Mouse (Mus musculus): ENCODE results near the gene Ptpru.
A peak's percentile ranks its signal among the peaks of the same experiment; 100 is the strongest.

Gene Ptpru

GRCm38 (mm10) chr4:131781023-131781422 lies 57.1 kb downstream of the Ptpru start:
- no peak for DNase-seq (ENCODE audit: low spot score)

DNA sequence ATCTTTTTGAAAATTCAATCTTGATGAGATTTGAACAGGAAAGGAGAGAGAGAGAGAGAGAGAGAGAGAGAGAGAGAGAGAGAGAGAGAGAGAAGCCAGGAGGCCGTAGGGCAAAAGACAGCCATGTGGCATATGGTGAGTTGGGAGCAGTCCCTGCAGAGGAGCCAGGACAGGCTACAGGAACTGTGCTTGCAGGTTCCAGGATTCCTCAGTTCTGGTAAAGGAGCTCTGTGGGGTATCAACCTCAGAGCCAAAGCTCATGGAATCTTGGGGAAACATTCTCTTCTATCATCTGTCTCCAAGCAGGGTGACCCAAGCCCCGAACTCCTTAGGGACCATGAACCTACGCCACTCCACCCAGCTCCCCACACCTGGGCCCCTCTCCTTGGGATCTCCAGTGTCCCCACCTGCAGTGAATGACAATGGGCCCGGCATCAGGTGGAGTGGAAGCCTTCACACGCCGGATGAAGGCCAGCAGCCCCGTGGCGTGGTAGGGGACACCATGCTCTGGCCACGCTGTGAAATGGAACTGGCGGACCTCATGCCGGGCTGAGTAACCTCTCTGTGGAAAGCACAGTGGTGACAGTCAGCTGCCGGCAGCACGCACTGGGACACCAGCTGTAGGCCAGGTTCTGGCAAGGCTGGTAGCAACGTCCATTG lies 59.3 kb downstream of the Ptpru start:
- no peak for DNase-seq (ENCODE audit: low spot score)

GRCm38 (mm10) chr4:131771384-131771783 lies 66.7 kb downstream of the Ptpru start:
- DNase-seq (ENCODE audit: low spot score): no peak

DNA sequence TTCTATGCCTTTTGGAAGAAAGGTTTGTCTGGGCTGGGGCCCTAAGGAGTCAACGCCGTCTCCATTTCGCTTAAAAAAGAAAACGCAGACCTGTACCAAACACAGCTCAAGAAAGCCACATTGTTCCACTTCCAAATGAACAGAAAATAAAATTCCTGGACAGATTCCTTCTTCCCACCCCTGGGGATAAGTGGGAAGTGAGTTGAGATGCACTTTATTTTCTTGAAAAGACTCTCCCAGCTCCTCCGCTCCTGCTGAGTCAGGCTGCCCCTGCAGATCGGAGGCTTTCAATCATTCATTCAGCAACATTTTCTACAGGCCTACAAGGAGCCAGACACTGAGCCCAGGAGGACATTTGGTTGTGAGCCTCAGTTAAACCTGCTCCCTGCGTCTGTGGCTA lies 74.2 kb downstream of the Ptpru start:
- DNase-seq (ENCODE audit: low spot score): no peak

DNA sequence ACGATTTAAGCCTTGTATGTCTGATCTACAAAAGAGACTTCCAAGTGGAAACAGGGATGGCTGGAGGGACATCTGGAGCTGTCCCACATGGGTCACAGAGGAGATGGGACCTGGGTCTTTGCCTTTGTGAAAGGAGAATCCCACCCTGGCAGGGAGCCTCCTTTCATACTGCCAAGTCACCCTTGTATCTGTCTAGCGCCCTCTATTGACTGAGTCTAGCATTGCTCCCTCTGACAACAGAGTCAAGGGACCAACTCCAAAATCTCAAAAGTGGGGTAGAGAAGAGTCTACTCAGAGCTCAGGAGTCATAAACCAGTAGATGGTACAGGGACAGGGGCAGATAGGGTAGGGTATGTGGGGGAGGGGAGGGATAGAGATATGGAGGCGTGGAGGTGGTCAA lies 74.6 kb downstream of the Ptpru start:
- no peak for DNase-seq (ENCODE audit: low spot score)

DNA sequence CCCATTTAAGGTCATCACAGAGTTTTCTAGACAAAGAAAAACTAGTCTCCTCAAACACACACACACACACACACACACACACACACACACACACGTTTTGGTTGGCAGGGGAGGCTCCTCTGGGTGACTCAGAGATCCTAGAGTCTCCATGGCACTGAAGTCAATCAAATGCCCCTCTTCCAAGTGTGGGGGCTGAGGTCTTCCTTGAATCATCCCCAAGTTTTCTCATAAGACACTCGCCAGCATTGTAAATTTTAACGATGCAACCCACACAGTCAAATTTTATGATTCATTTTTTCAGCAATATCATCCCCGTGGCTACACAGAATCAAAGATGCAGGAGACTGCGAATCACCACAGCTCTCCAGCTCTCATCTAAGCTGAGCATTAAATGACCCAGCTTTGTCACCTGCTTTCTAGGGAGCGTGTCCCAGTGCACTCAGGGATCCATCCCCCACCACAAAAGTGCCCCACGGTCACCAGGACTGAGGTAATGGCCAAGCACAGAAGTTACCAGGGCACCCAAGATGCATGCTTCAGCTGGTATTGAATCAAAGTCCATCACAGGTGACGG lies 75.8 kb downstream of the Ptpru start:
- DNase-seq (ENCODE audit: low spot score): no peak

- no peak for DNase-seq (ENCODE audit: low spot score)
Observed at GRCm38 (mm10) chr4:131752204-131752837, 85.8 kb downstream of the Ptpru start.

DNA sequence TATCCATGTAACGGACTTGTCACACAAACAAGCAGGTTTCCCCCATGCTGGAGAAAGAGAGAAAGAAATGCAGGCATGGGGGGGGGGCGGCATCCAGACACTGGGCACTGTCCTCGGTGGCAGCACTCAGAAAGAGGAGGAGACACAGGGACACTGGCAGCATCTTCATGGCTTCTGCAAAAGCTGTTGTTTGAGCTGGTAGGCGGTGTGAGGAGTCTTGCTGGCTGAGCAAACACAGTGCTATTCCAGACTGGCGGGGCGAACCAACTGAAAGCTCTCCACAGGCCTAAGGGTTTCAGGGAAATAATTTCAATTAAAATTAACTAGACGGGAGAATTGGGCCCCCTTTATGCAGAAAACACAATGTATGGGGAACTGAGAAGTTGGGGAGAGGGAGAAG lies 86.5 kb downstream of the Ptpru start:
- no peak for DNase-seq (ENCODE audit: low spot score)

GRCm38 (mm10) chr4:131749802-131750201 lies 88.3 kb downstream of the Ptpru start:
- no peak for DNase-seq (ENCODE audit: low spot score)

- DNase-seq (ENCODE audit: low spot score): no peak
Observed at GRCm38 (mm10) chr4:131744685-131745043, 93.4 kb downstream of the Ptpru start.

DNA sequence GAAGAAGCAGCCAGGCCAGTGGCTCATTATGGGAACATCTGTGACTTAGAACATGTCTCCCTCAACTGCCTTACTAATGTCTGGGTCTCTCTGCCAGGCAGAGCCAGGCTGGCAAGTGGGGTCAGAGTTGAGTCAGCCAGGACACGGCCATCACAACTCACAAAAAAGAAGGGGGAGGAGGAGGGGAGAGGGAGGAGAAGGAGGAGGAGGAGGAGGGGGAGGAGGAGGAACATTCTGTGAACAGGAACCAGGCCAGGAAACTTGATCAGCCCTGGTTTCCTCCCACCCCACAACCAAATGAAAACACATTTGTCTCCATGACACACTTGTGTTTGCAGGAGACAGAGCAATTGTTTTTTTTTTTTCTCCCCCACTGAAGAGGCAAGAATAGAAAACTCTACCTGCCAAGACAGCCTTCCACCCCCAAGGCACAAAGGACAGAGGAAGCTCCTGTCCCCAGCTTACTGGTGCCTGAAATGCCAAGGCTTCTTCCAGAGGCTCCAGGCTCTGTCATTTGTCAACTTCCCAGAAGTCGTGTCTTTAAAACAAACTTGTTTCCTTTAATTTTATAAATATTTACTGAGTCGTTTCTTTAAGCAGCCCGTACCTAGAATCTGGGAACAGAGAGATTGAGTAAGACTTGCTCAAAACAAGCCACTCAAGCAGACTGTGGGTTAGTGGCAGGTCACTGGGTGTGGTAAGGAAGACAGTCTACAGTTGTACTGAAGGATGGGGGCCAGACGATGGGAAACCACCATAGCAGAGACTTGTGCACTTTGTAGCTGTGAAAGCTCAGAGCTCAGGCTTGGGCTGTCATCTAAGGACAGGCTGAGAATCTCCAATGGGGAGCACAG lies 94.0 kb downstream of the Ptpru start:
- DNase-seq (ENCODE audit: low spot score): peak; percentile 9

DNA sequence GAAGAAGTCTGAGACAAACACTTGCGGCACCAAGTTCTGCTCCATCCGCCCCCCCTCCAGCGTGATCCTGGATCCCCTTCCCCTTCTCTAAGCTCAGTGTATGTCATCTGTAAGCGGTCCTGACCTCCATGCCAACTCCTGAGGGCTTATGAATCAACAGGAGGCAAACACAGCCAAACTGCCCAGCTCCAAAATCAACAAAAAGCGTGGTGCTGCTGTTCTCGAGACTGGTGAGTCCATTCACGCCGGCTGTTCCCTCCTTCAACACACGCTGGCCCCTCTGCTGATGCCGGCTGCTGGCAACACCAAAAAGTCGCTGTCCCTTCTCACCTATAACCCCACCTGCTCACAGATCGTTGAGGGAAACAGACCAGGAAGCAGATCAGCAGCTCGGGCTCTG lies 95.1 kb downstream of the Ptpru start:
- DNase-seq (ENCODE audit: low spot score): no peak

GRCm38 (mm10) chr4:131740621-131741020 lies 97.5 kb downstream of the Ptpru start:
- no peak for DNase-seq (ENCODE audit: low spot score)

DNA sequence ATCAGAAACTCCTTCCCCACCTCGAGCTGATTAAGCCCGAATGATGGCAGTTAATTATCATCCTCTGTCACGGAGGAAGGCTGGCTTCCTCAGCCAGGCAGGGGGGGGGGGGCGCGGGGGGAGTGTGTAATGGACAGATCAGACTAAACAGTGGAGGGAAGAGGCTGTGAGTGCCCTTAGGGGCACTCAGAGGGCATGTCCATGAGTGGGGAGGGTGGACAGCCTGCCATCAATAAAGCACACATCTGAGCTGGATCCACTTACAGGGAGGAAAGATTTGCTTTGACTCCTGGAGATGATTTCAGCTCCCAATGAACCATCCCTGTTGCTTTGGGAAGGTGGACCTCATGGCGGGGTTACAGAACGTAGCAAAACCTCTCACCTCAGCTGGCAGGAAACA lies 109.5 kb downstream of the Ptpru start:
- no peak for DNase-seq (ENCODE audit: low spot score)

DNA sequence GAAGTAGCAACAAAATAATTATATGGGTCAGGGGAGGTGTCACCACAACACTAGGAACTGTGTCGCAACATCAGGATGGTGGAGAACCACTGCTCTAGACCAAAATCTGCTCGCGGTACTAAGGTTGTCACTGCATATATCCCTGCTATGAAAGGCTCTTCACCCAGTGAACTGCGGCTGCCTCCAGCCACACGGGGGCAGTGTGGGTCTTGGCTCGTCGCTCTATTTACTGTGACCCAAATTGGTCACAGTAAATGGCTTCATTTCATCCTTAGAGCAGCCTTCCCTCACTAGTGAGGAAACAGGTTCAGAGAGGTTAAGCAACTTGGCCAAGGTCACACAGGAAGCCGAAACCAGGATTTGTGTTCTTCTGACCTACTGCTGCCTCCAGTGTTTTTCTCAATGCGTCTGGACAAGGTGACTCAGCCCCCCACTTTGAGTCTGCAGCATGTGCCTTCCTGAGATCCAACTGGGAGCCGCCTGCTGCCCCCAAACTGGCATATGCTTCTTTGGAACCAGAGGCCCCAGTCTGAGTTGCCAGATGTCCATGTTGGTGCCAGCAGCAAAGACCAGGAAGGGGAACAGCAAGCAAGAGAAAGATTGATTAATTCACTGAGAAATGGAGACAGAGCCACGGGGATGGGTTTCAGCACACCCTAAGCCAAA lies 114.5 kb downstream of the Ptpru start:
- DNase-seq (ENCODE audit: low spot score): peak; percentile 47

DNA sequence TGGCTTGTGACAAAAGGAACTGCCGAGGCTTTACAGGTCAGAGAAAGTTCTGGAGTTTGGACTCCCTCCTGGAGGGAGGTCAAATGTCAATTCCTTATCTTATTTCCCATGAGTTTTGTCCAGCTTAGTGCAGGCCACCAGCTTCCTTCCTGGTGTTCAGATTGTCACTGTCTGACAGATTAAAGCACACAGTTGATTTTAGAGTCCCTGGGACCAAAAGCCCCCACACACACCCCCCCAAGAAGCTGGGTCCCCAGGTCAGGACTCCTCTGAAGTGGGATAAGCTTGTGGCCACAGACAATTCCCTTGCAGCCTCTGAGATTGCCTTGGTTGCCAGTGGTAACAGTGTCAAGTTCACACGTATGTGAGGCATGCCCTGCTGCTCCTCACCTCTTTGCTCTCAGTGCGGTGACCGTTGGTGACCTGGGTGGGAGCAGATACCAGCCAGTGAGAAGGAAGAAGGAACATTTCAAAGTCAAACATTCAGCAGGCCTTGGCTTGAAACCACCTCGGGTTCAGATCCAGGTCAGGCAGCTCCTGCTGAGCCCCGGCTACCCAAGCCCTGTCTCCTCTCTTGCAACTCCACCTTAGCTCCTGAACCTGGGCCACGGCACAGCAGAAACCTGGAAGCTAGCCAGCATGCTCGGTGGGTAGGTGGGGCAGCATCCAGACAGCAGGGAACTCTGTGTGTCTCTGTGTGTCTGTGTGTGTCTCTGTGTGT lies 115.8 kb downstream of the Ptpru start:
- DNase-seq (ENCODE audit: low spot score): peak; percentile 14

GRCm38 (mm10) chr4:131719151-131719550 lies 118.9 kb downstream of the Ptpru start:
- no peak for DNase-seq (ENCODE audit: low spot score)
